In the genomic region with DNA sequence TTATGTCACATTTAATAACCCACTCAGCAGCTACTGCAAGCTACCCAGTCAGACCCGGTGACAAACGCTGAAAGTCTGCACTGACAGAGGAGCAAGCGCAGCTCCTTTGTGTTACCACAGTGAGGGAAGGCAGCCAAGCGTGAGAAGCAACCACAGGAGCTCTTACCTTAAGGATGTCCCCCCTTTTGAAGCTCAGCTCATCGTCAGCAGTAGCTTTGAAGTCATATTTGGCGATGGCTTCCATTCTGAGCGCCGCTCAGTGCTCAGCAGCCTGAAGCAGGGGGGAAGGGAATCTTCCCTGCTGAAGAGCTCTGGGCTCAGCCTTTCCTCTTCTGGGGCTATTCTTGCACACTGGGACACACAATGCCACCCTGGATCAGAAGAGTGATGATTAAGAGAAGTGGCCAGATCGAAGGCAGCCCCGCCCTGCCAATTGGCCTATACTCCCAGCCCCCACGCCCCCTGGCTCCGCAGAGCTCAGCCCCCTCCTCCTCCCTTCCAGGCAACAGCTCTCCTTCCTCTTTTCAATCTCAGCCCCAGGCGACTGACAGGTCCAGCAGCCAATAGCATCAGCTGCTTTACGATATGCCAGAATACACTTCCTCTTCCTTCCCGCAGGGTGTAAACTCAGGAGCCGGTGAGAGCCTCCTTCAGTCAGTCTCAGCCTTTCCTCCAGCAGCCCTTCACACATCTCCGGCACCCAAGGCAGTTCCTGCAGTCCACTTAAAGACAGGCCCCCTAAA, we compare ENCODE assay signal across 8 mouse cellular contexts. TPM values are rescaled to one million over a fixed set of nuclear protein-coding genes. Genes with fewer than 3 reads are reported as not detected.
DNase-seq lines count a peak whose midpoint lies in the region; ATAC-seq lines count a peak whose summit lies in the region.

No protein-coding gene starts in this region.

- peak; percentile 85 for DNase-seq in adrenal gland, adult 8-10 months
- DNase-seq in embryonic facial prominence, embryonic 10.5 days (ENCODE audit: low spot score): peak; percentile 85
- DNase-seq in heart, adult 18-20 months: peak; percentile 94 to 96
- DNase-seq in kidney, adult 18-20 months: peak; percentile 84
- DNase-seq in limb, embryonic 10.5 days (ENCODE audit: low spot score): peak; percentile 72
- peak; percentile 86 for DNase-seq in skeletal muscle tissue, adult 2 months (ENCODE audit: low read depth, low spot score)
- no peak for DNase-seq in c-Kit-positive CD71-positive TER-119-positive erythroid progenitor cells, embryonic 14.5 days (ENCODE audit: low spot score)

- peak overlapping the region; percentile 66 for H3K4me3 ChIP-seq in embryonic facial prominence, embryonic 10.5 days
- H3K4me3 ChIP-seq in limb, embryonic 10.5 days: peak overlapping the region; percentile 57
- peak overlapping the region; percentile 60 for H3K4me3 ChIP-seq in midbrain, embryonic 12.5 days

- H3K27ac ChIP-seq in embryonic facial prominence, embryonic 10.5 days (replicated peaks): peak overlapping the region; percentile 75
- H3K27ac ChIP-seq in limb, embryonic 10.5 days: peak overlapping the region; percentile 42; the same call in 1 of the 2 replicates
- peak overlapping the region; percentile 90 for H3K27ac ChIP-seq in midbrain, embryonic 12.5 days (replicated peaks)

- peak; percentile 92 for ATAC-seq in midbrain, embryonic 12.5 days (ENCODE audit: low FRiP score, low read depth)

- peak overlapping the region; percentile 77 for H3K9ac ChIP-seq in midbrain, embryonic 12.5 days (replicated peaks)

- H3K4me1 ChIP-seq in embryonic facial prominence, embryonic 10.5 days: peaks cover 21% of the 10 kb centered on the region
- H3K4me1 ChIP-seq in limb, embryonic 10.5 days: peaks cover 20% of the 10 kb centered on the region
- H3K4me1 ChIP-seq in midbrain, embryonic 12.5 days: peaks cover 27% of the 10 kb centered on the region

- H3K36me3 ChIP-seq in embryonic facial prominence, embryonic 10.5 days (replicated peaks): peaks cover 28% of the 10 kb centered on the region
- peaks cover 25% of the 10 kb centered on the region for H3K36me3 ChIP-seq in limb, embryonic 10.5 days
- peaks cover 13% of the 10 kb centered on the region; the same call in 1 of the 2 replicates for H3K36me3 ChIP-seq in midbrain, embryonic 12.5 days

- 13% methylated on average over 17 of the region's 17 CpGs for WGBS in embryonic facial prominence, embryonic 10.5 days
- WGBS in limb, embryonic 10.5 days: 15% methylated on average over 17 of the region's 17 CpGs
- WGBS in midbrain, embryonic 12.5 days: 6% methylated on average over 17 of the region's 17 CpGs

- no peaks in the 10 kb centered on the region for H3K9me3 ChIP-seq in embryonic facial prominence, embryonic 10.5 days
- no peaks in the 10 kb centered on the region for H3K9me3 ChIP-seq in limb, embryonic 10.5 days (replicated peaks)
- H3K9me3 ChIP-seq in midbrain, embryonic 12.5 days: no peaks in the 10 kb centered on the region

- no peaks in the 10 kb centered on the region for H3K27me3 ChIP-seq in embryonic facial prominence, embryonic 10.5 days (replicated peaks; ENCODE audit: low read depth, poor library complexity, severe bottlenecking)
- H3K27me3 ChIP-seq in limb, embryonic 10.5 days (ENCODE audit: low read depth, poor library complexity, severe bottlenecking): no peaks in the 10 kb centered on the region
- no peaks in the 10 kb centered on the region for H3K27me3 ChIP-seq in midbrain, embryonic 12.5 days

- H3K4me2 ChIP-seq in midbrain, embryonic 12.5 days (replicated peaks): peak overlapping the region; percentile 93

RNA-seq across cellular contexts. Expression of gene Grb2, which starts 9.2 kb away (rescaled TPM):
- total RNA-seq in adrenal gland, adult 8-10 months (2022): 100 to 1,000 TPM; 136 to 165 (median 160) TPM
- polyA plus RNA-seq in embryonic facial prominence, embryonic 10.5 days (2016; fragmentation: Nextera tagmentation; extraction: Ambion mirVana): 73.5 and 76.0 TPM in 2 replicates
- 100 to 1,000 TPM in 1 of 2 experiments, 10 to 100 TPM in 1; 98.4 to 111 TPM for total RNA-seq in heart, adult 18-20 months (2021)
- 77.2 and 87.8 TPM in 2 replicates for polyA plus RNA-seq in limb, embryonic 10.5 days (2016; fragmentation: Nextera tagmentation; extraction: Ambion mirVana)
- polyA plus RNA-seq in midbrain, embryonic 12.5 days (2016; fragmentation: Nextera tagmentation; extraction: Ambion mirVana): 137 and 149 TPM in 2 replicates
